Mouse (Mus musculus): Measurements from ENCODE around the gene Nol12.

- no peak for TF ChIP-seq POLR2A (IDR thresholded peaks at IDR 0.05; ENCODE audit: low read depth, low read length)
- TF ChIP-seq CTCF (conservative IDR thresholded peaks at IDR 0.05; ENCODE audit: insufficient read depth, insufficient read length, low read depth, low read length): no peak
Observed at GRCm38 (mm10) chr15:78908982-78909381, 25.8 kb upstream of the Nol12 start.
